14 mouse cellular contexts compared by ENCODE assay signal in the genomic region with DNA sequence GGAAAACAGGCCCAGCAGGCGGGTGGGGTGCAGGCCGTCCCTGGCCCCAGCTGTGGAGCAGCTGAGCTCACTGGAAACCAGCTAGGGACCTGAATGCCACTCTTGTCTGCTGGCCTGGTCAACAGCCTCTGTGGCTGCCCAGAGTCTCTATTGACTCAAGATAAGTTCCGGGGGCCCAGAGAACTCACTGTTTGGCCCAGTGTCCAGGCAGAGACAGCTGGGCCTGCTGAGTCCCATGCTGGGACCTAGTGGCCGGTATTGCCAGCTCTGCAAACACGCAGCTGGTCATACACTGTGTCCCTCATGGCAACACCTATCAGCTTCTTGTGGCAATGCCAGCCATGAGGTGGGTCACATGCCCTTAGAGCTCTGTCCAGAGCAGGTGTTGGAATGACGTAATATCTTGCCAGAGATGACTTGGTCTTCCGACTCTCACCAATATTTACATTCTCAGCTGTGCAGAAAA. TPM values are rescaled to one million over a fixed set of nuclear protein-coding genes. Genes with fewer than 3 reads are reported as not detected.
DNase-seq lines count a peak whose midpoint lies in the region; ATAC-seq and TF ChIP-seq lines count a peak whose summit lies in the region.
"Had no signal": no experiment of that assay in that cellular context is flagged by ENCODE, and none has a peak within 500 bp of the region (broad histone marks: within the 10 kb centered on the region; RNA-seq: fewer than 3 reads in every experiment).

No protein-coding gene starts in this region.

- H3K9ac ChIP-seq in stomach, embryonic 16.5 days (ENCODE audit: low read length): no peak overlapping the region
- no peak overlapping the region for H3K9ac ChIP-seq in kidney, embryonic 16.5 days (replicated peaks; ENCODE audit: low read length)
- H3K9ac ChIP-seq in midbrain, embryonic 15.5 days: no peak overlapping the region
- H3K9ac ChIP-seq: neural tube, embryonic 13.5 days had no signal

- no peaks in the 10 kb centered on the region for H3K4me1 ChIP-seq in lung, adult 2 months (ENCODE audit: control insufficient read depth, insufficient read depth, low read length)
- peaks cover 19% of the 10 kb centered on the region for H3K4me1 ChIP-seq in stomach, embryonic 16.5 days (ENCODE audit: control insufficient read depth, insufficient read depth, low read length)
- H3K4me1 ChIP-seq in kidney, embryonic 16.5 days (ENCODE audit: insufficient read depth, low read length): peaks cover 13% of the 10 kb centered on the region
- H3K4me1 ChIP-seq in midbrain, embryonic 15.5 days: no peaks in the 10 kb centered on the region

- no peak for TF ChIP-seq POLR2A in lung, adult 2 months (IDR thresholded peaks at IDR 0.05; ENCODE audit: borderline replicate concordance, extremely low read depth, low read depth, low read length)

- peak overlapping the region; percentile 85 for H3K27ac ChIP-seq in stomach, embryonic 16.5 days (ENCODE audit: low read length)
- no peak overlapping the region for H3K27ac ChIP-seq in kidney, embryonic 16.5 days (ENCODE audit: low read length)
- H3K27ac ChIP-seq in midbrain, embryonic 15.5 days: no peak overlapping the region
- H3K27ac ChIP-seq: neural tube, embryonic 13.5 days had no signal

- no peaks in the 10 kb centered on the region for H3K36me3 ChIP-seq in stomach, embryonic 16.5 days (ENCODE audit: control insufficient read depth, insufficient read depth, low read length)
- no peaks in the 10 kb centered on the region for H3K36me3 ChIP-seq in kidney, embryonic 16.5 days (ENCODE audit: insufficient read depth, low read length)
- no peaks in the 10 kb centered on the region for H3K36me3 ChIP-seq in midbrain, embryonic 15.5 days (replicated peaks)
- H3K36me3 ChIP-seq: neural tube, embryonic 13.5 days had no signal

- H3K27me3 ChIP-seq in stomach, embryonic 16.5 days (ENCODE audit: control insufficient read depth, insufficient read depth, low read length): no peaks in the 10 kb centered on the region
- no peaks in the 10 kb centered on the region for H3K27me3 ChIP-seq in kidney, embryonic 16.5 days (ENCODE audit: insufficient read depth, low read length)
- no peaks in the 10 kb centered on the region for H3K27me3 ChIP-seq in midbrain, embryonic 15.5 days (replicated peaks)
- H3K27me3 ChIP-seq: neural tube, embryonic 13.5 days; Patski had no signal

- WGBS in lung, adult 2 months: 58% methylated on average over 7 of the region's 7 CpGs
- WGBS in stomach, embryonic 16.5 days: 53% methylated on average over 7 of the region's 7 CpGs
- WGBS in kidney, embryonic 16.5 days: 85% methylated on average over 7 of the region's 7 CpGs
- 81% methylated on average over 7 of the region's 7 CpGs for WGBS in midbrain, embryonic 15.5 days

- H3K9me3 ChIP-seq in stomach, embryonic 16.5 days (replicated peaks; ENCODE audit: control insufficient read depth, low read length): no peaks in the 10 kb centered on the region
- no peaks in the 10 kb centered on the region for H3K9me3 ChIP-seq in kidney, embryonic 16.5 days (ENCODE audit: low read length)
- H3K9me3 ChIP-seq in midbrain, embryonic 15.5 days: no peaks in the 10 kb centered on the region
- H3K9me3 ChIP-seq: megakaryocyte, embryonic 14.5 days; neural tube, embryonic 13.5 days had no signal

- DNase-seq in gastrocnemius, postnatal 14 days: peak; percentile 51
- no peak for DNase-seq in gastrocnemius, adult 18-20 months (ENCODE audit: low spot score)
- DNase-seq in lung, postnatal 36 days: peak; percentile 40
- no peak for DNase-seq in lung, adult 2 months
- peak; percentile 46 to 53 for DNase-seq in layer of hippocampus, postnatal 36 days
- DNase-seq: gastrocnemius, postnatal 10 days had no signal

- H3K4me2 ChIP-seq in stomach, embryonic 16.5 days (ENCODE audit: low read depth, low read length): no peak overlapping the region
- H3K4me2 ChIP-seq in kidney, embryonic 16.5 days (replicated peaks; ENCODE audit: low read depth, low read length): no peak overlapping the region
- no peak overlapping the region for H3K4me2 ChIP-seq in midbrain, embryonic 15.5 days
- H3K4me2 ChIP-seq: neural tube, embryonic 13.5 days had no signal

- intact Hi-C loops in gastrocnemius, postnatal 14 days (cut with DNase I; ENCODE audit: low total_unique reads): no loop called here

- H3K4me3 ChIP-seq in lung, adult 2 months (replicated peaks; ENCODE audit: extremely low read depth, low read depth, low read length): no peak overlapping the region
- H3K4me3 ChIP-seq in stomach, embryonic 16.5 days (replicated peaks; ENCODE audit: low read length): no peak overlapping the region
- H3K4me3 ChIP-seq in kidney, embryonic 16.5 days (ENCODE audit: low read length): no peak overlapping the region
- no peak overlapping the region for H3K4me3 ChIP-seq in midbrain, embryonic 15.5 days
- H3K4me3 ChIP-seq: megakaryocyte, embryonic 14.5 days; neural tube, embryonic 13.5 days had no signal

- ATAC-seq in stomach, embryonic 16.5 days (ENCODE audit: insufficient read depth, low FRiP score): peak; percentile 79
- ATAC-seq in kidney, embryonic 16.5 days (ENCODE audit: low FRiP score, low TSS enrichment): no peak
- no peak for ATAC-seq in midbrain, embryonic 15.5 days (replicated peaks)
- ATAC-seq: Patski had no signal

- TF ChIP-seq CTCF in lung, adult 2 months (IDR thresholded peaks at IDR 0.05; ENCODE audit: insufficient read depth, low read length): no peak

RNA-seq across cellular contexts. Expression of a gene that starts 43.8 kb away (rescaled TPM):
- total RNA-seq in gastrocnemius, postnatal 14 days (2021): not detected
- total RNA-seq in gastrocnemius, adult 18-20 months (2021): not detected
- not detected in 2 replicates for polyA plus RNA-seq in lung, adult 2 months (2012; rRNA removed)
- not detected for total RNA-seq in layer of hippocampus, postnatal 36 days (2021)
- polyA plus RNA-seq in stomach, embryonic 16.5 days (2015; fragmentation: Nextera tagmentation; extraction: Ambion mirVana): not detected in 2 replicates
- polyA plus RNA-seq in kidney, embryonic 16.5 days (2015; fragmentation: Nextera tagmentation; extraction: Ambion mirVana): not detected in 2 replicates
- not detected in 2 replicates for polyA plus RNA-seq in midbrain, embryonic 15.5 days (2015; fragmentation: Nextera tagmentation; extraction: Ambion mirVana)
- total RNA-seq: gastrocnemius, postnatal 10 days; left cerebral cortex, postnatal 10 days had no signal
- polyA plus RNA-seq: neural tube, embryonic 13.5 days; Patski; spleen, adult 2 months had no signal

Comparison
In these comparisons a context has a peak if more than half of its experiments do, and no peak if none do; other contexts are left out.
1. DNase-seq: peak in gastrocnemius, postnatal 14 days (single experiment), lung, postnatal 36 days (single experiment) and layer of hippocampus, postnatal 36 days (2 of 2); none in gastrocnemius, adult 18-20 months (single experiment) and lung, adult 2 months (single experiment).